Mouse (Mus musculus) spleen, adult 2 months (tissue): ENCODE data around the gene Tex261.

Experiments used
- CTCF ChIP-seq: fragments of 200-500 bp; IDR thresholded peaks from 2 replicates; pipeline ENCODE4 v1.5.1; 2011; ENCODE audit warnings: mild to moderate bottlenecking, inconsistent platforms; ENCODE audit not compliant: insufficient read depth, insufficient read length, insufficient replicate concordance; ENCODE audit errors: extremely low read depth
- POLR2A ChIP-seq: fragments of 200-500 bp; IDR thresholded peaks from 2 replicates; pipeline ENCODE4 v1.6.1; 2011; ENCODE audit warnings: low read depth, low read length, inconsistent platforms

DNA sequence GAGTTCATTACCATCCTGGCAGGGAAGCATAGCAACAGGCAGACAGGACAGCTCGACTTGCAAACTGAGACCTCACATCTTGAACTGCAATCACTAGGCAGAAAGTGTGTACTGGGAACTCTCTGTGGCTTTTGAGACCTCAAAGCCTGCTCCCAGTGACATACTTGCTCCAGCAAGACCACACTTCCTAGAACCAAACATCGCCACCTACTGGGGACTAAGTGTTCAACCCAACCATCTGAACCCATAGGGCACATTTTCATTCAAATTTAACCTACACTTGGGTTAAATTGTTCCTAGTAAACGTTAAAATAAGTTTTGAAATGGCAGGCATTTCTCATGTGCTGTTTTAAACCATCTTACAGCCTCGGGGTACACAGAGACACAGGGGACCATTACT lies 48.4 kb downstream of the Tex261 start:
- TF ChIP-seq CTCF (no peak), POLR2A (no peak)
